Mouse (Mus musculus): Measurements from ENCODE around the gene Kif3c. TPM values are rescaled to one million over a fixed set of nuclear protein-coding genes. Genes with fewer than 3 reads are reported as not detected.
"Not testable (repeated sequence)": the region's sequence is repeated elsewhere in the genome, so short reads cannot be mapped to it uniquely, and the experiment has no call there.

Kif3c gene
- polyA plus RNA-seq, 1 experiment, result 1.0 TPM

GRCm38 (mm10) chr12:3391276-3391675 is 26.3 kb downstream of the Kif3c start:
- no peak overlapping the region for H3K27ac ChIP-seq (ENCODE audit: control insufficient read depth, insufficient read depth, low read depth, low read length)
- H3K4me1 ChIP-seq (ENCODE audit: control insufficient read depth, insufficient read depth, low read length), result peaks cover 9% of the 10 kb centered on the region
- no peaks in the 10 kb centered on the region for H3K36me3 ChIP-seq (ENCODE audit: control insufficient read depth, insufficient read depth, low read length)
- no peak overlapping the region for H3K4me3 ChIP-seq (ENCODE audit: control insufficient read depth, low read depth, low read length)
- TF ChIP-seq CTCF (IDR thresholded peaks at IDR 0.05; ENCODE audit: control insufficient read depth, insufficient read depth, insufficient replicate concordance, low read depth, low read length), result no peak
- TF ChIP-seq POLR2A (IDR thresholded peaks at IDR 0.05; ENCODE audit: control insufficient read depth, low read depth, low read length), result no peak
- H3K27me3 ChIP-seq (ENCODE audit: control insufficient read depth, insufficient read depth, low read length), result no peaks in the 10 kb centered on the region

- no peak for TF ChIP-seq POLR2A (IDR thresholded peaks at IDR 0.05; ENCODE audit: control insufficient read depth, low read depth, low read length)
- TF ChIP-seq CTCF (IDR thresholded peaks at IDR 0.05; ENCODE audit: control insufficient read depth, insufficient read depth, insufficient replicate concordance, low read depth, low read length), result no peak
- H3K36me3 ChIP-seq (ENCODE audit: control insufficient read depth, insufficient read depth, low read length), result no peaks in the 10 kb centered on the region
- H3K27ac ChIP-seq (ENCODE audit: control insufficient read depth, insufficient read depth, low read depth, low read length), result no peak overlapping the region
- H3K27me3 ChIP-seq (ENCODE audit: control insufficient read depth, insufficient read depth, low read length), result no peaks in the 10 kb centered on the region
- no peak overlapping the region for H3K4me3 ChIP-seq (ENCODE audit: control insufficient read depth, low read depth, low read length)
- peaks cover 2% of the 10 kb centered on the region; the same call in 1 of the 2 replicates for H3K4me1 ChIP-seq (ENCODE audit: control insufficient read depth, insufficient read depth, low read length)
These were observed 28.2 kb downstream of the Kif3c start for GRCm38 (mm10) chr12:3393140-3393539.

GRCm38 (mm10) chr12:3396931-3397330 is 32.0 kb downstream of the Kif3c start:
- Histone ChIP-seq H3K36me3 (ENCODE audit: control insufficient read depth, insufficient read depth, low read length) (no peaks in the 10 kb centered on the region), H3K27ac (ENCODE audit: control insufficient read depth, insufficient read depth, low read depth, low read length) (no peak overlapping the region)

GRCm38 (mm10) chr12:3405662-3406061 is 40.7 kb downstream of the Kif3c start:
- H3K27me3 ChIP-seq (ENCODE audit: control insufficient read depth, insufficient read depth, low read length); H3K4me1 ChIP-seq (ENCODE audit: control insufficient read depth, insufficient read depth, low read length); H3K27ac ChIP-seq (ENCODE audit: control insufficient read depth, insufficient read depth, low read depth, low read length); H3K4me3 ChIP-seq (ENCODE audit: control insufficient read depth, low read depth, low read length); H3K36me3 ChIP-seq (ENCODE audit: control insufficient read depth, insufficient read depth, low read length): not testable (repeated sequence)

More at GRCm38 (mm10) chr12:3396931-3397330, 32.0 kb downstream of the Kif3c start:
- no peaks in the 10 kb centered on the region for H3K4me1 ChIP-seq (ENCODE audit: control insufficient read depth, insufficient read depth, low read length)
- no peak overlapping the region for H3K4me3 ChIP-seq (ENCODE audit: control insufficient read depth, low read depth, low read length)
- no peak for TF ChIP-seq CTCF (IDR thresholded peaks at IDR 0.05; ENCODE audit: control insufficient read depth, insufficient read depth, insufficient replicate concordance, low read depth, low read length)
- TF ChIP-seq POLR2A (IDR thresholded peaks at IDR 0.05; ENCODE audit: control insufficient read depth, low read depth, low read length), result no peak
- no peaks in the 10 kb centered on the region for H3K27me3 ChIP-seq (ENCODE audit: control insufficient read depth, insufficient read depth, low read length)

GRCm38 (mm10) chr12:3406585-3406984 is 41.7 kb downstream of the Kif3c start:
- Histone ChIP-seq H3K27me3 (ENCODE audit: control insufficient read depth, insufficient read depth, low read length) (no peaks in the 10 kb centered on the region), H3K4me1 (ENCODE audit: control insufficient read depth, insufficient read depth, low read length) (no peaks in the 10 kb centered on the region), H3K36me3 (ENCODE audit: control insufficient read depth, insufficient read depth, low read length) (no peaks in the 10 kb centered on the region; the same call in 1 of the 2 replicates), H3K27ac (ENCODE audit: control insufficient read depth, insufficient read depth, low read depth, low read length) (no peak overlapping the region), H3K4me3 (ENCODE audit: control insufficient read depth, low read depth, low read length) (no peak overlapping the region)
- TF ChIP-seq POLR2A (IDR thresholded peaks at IDR 0.05; ENCODE audit: control insufficient read depth, low read depth, low read length) (no peak), CTCF (IDR thresholded peaks at IDR 0.05; ENCODE audit: control insufficient read depth, insufficient read depth, insufficient replicate concordance, low read depth, low read length) (no peak)

- no peaks in the 10 kb centered on the region for H3K4me1 ChIP-seq (ENCODE audit: control insufficient read depth, insufficient read depth, low read length)
- TF ChIP-seq POLR2A (IDR thresholded peaks at IDR 0.05; ENCODE audit: control insufficient read depth, low read depth, low read length) (no peak), CTCF (IDR thresholded peaks at IDR 0.05; ENCODE audit: control insufficient read depth, insufficient read depth, insufficient replicate concordance, low read depth, low read length) (no peak)
- H3K27me3 ChIP-seq (ENCODE audit: control insufficient read depth, insufficient read depth, low read length), result no peaks in the 10 kb centered on the region
- H3K36me3 ChIP-seq (ENCODE audit: control insufficient read depth, insufficient read depth, low read length), result no peaks in the 10 kb centered on the region; the same call in 1 of the 2 replicates
- H3K27ac ChIP-seq (ENCODE audit: control insufficient read depth, insufficient read depth, low read depth, low read length), result 0 out of 2 replicates have a peak overlapping the region, but pooled peaks have one; percentile 3
- no peak overlapping the region for H3K4me3 ChIP-seq (ENCODE audit: control insufficient read depth, low read depth, low read length)
These were observed 50.0 kb downstream of the Kif3c start for GRCm38 (mm10) chr12:3414956-3415355.

GRCm38 (mm10) chr12:3418761-3419160 is 53.8 kb downstream of the Kif3c start:
- Histone ChIP-seq H3K27me3 (ENCODE audit: control insufficient read depth, insufficient read depth, low read length) (no peaks in the 10 kb centered on the region), H3K4me3 (ENCODE audit: control insufficient read depth, low read depth, low read length) (no peak overlapping the region), H3K36me3 (ENCODE audit: control insufficient read depth, insufficient read depth, low read length) (no peaks in the 10 kb centered on the region; the same call in 1 of the 2 replicates), H3K4me1 (ENCODE audit: control insufficient read depth, insufficient read depth, low read length) (no peaks in the 10 kb centered on the region), H3K27ac (ENCODE audit: control insufficient read depth, insufficient read depth, low read depth, low read length) (no peak overlapping the region; the same call in 1 of the 2 replicates)
- no peak for TF ChIP-seq CTCF (IDR thresholded peaks at IDR 0.05; ENCODE audit: control insufficient read depth, insufficient read depth, insufficient replicate concordance, low read depth, low read length)
- TF ChIP-seq POLR2A (IDR thresholded peaks at IDR 0.05; ENCODE audit: control insufficient read depth, low read depth, low read length), result no peak

GRCm38 (mm10) chr12:3420519-3420918 is 55.6 kb downstream of the Kif3c start:
- Histone ChIP-seq H3K27ac (ENCODE audit: control insufficient read depth, insufficient read depth, low read depth, low read length) (no peak overlapping the region), H3K36me3 (ENCODE audit: control insufficient read depth, insufficient read depth, low read length) (no peaks in the 10 kb centered on the region; the same call in 1 of the 2 replicates), H3K4me1 (ENCODE audit: control insufficient read depth, insufficient read depth, low read length) (no peaks in the 10 kb centered on the region; the same call in 1 of the 2 replicates), H3K4me3 (ENCODE audit: control insufficient read depth, low read depth, low read length) (no peak overlapping the region), H3K27me3 (ENCODE audit: control insufficient read depth, insufficient read depth, low read length) (no peaks in the 10 kb centered on the region)
- TF ChIP-seq POLR2A (IDR thresholded peaks at IDR 0.05; ENCODE audit: control insufficient read depth, low read depth, low read length), result no peak
- TF ChIP-seq CTCF (IDR thresholded peaks at IDR 0.05; ENCODE audit: control insufficient read depth, insufficient read depth, insufficient replicate concordance, low read depth, low read length), result no peak

All from testis, adult 2 months (tissue).